Mouse (Mus musculus): ENCODE measurements around the gene Aplf.

GRCm38 (mm10) chr6:87695947-87696346 lies 24.0 kb upstream of the Aplf start:
- no peak for TF ChIP-seq CTCF (IDR thresholded peaks at IDR 0.05; ENCODE audit: control insufficient read depth, insufficient read depth, insufficient replicate concordance, low read depth, low read length)
- TF ChIP-seq POLR2A (IDR thresholded peaks at IDR 0.05; ENCODE audit: control insufficient read depth, low read depth, low read length), result no peak
